Mouse (Mus musculus) midbrain, postnatal 0 days (tissue): ENCODE measurements around the gene Serpinb6b. TPM values are rescaled to one million over a fixed set of nuclear protein-coding genes. Genes with fewer than 3 reads are reported as not detected.
A peak's percentile ranks its signal among the peaks of the same experiment; 100 is the strongest.

Experiments
- ATAC-seq: fragments of 200-750 bp; cut with Nextera tagmentation; 2 replicates; pipeline ENCODE4 v1.8.0; 2017; ENCODE audit warnings: moderate number of reproducible peaks, mild to moderate bottlenecking, moderate TSS enrichment, moderate library complexity; ENCODE audit not compliant: low FRiP score
- DNase-seq: peaks from one replicate; pipeline ENCODE4 v3.0.0-alpha.2; 2015; ENCODE audit warnings: low spot score
- H3K27ac ChIP-seq: fragments of 300-500 bp; sonication (generic); 2 replicates; pipeline ENCODE4 v1.5.1; 2014; ENCODE audit warnings: low read depth, mild to moderate bottlenecking, low read length, mixed read lengths
- H3K27me3 ChIP-seq: fragments of 300-500 bp; sonication (generic); 2 replicates; pipeline ENCODE4 v1.6.1; 2014; ENCODE audit warnings: low read length, control low read depth, mixed read lengths; ENCODE audit not compliant: insufficient read depth
- H3K36me3 ChIP-seq: fragments of 300-500 bp; sonication (generic); 2 replicates; pipeline ENCODE4 v1.6.1; 2014; ENCODE audit warnings: low read length, control low read depth, mixed read lengths; ENCODE audit not compliant: insufficient read depth
- H3K4me1 ChIP-seq: fragments of 300-500 bp; sonication (generic); 2 replicates; pipeline ENCODE4 v1.6.1; 2014; ENCODE audit warnings: mild to moderate bottlenecking, control low read depth, antibody characterized with exemption, low read length, mixed read lengths; ENCODE audit not compliant: insufficient read depth
- H3K4me2 ChIP-seq: fragments of 300-500 bp; sonication (generic); 2 replicates; pipeline ENCODE4 v1.6.1; 2014; ENCODE audit warnings: low read depth, mild to moderate bottlenecking, low read length, mixed read lengths; ENCODE audit not compliant: poor library complexity, severe bottlenecking
- H3K4me3 ChIP-seq: fragments of 300-500 bp; sonication (generic); 2 replicates; pipeline ENCODE4 v1.5.1; 2014; ENCODE audit warnings: low read depth, mild to moderate bottlenecking, low read length, moderate library complexity
- H3K9ac ChIP-seq: fragments of 300-500 bp; sonication (generic); replicated peaks from 2 replicates; pipeline ENCODE4 v1.6.1; 2014; ENCODE audit warnings: mild to moderate bottlenecking, low read length, moderate library complexity, mixed read lengths; ENCODE audit not compliant: poor library complexity, severe bottlenecking
- H3K9me3 ChIP-seq: fragments of 300-500 bp; sonication (generic); 2 replicates; pipeline ENCODE4 v1.6.1; 2016; ENCODE audit warnings: low read length, control low read depth
- CTCF ChIP-seq: IDR thresholded peaks from 2 replicates; pipeline ENCODE4 v1.5.1; 2016; ENCODE audit warnings: antibody characterized with exemption, mild to moderate bottlenecking
- WGBS: fragments of 180-500 bp; shearing (Covaris S2); extraction: QIAGEN DNeasy Blood & Tissue Kit; methylation state at CpG from one replicate; pipeline ENCODE4 v1.1.7; 2014; 5-methylcytosine and 5-hydroxymethylcytosine counted together
- polyA plus RNA-seq: library from polyadenylated mRNA; unstranded; fragments of >200 nt; fragmentation: Nextera tagmentation; extraction: Ambion mirVana; gene quantifications from 2 replicates; pipeline ENCODE4 v1.2.1, GENCODE M21; 2015
- total RNA-seq: library from RNA; depleted of rRNA; stranded (reverse); fragments of >200 nt; gene quantifications from 2 replicates; pipeline ENCODE4 v1.2.3, GENCODE M21; 2014; rRNA removed

Gene Serpinb6b
- 1.4 and 3.1 TPM in 2 replicates for total RNA-seq
- polyA plus RNA-seq: 2.5 and 3.1 TPM in 2 replicates

DNA sequence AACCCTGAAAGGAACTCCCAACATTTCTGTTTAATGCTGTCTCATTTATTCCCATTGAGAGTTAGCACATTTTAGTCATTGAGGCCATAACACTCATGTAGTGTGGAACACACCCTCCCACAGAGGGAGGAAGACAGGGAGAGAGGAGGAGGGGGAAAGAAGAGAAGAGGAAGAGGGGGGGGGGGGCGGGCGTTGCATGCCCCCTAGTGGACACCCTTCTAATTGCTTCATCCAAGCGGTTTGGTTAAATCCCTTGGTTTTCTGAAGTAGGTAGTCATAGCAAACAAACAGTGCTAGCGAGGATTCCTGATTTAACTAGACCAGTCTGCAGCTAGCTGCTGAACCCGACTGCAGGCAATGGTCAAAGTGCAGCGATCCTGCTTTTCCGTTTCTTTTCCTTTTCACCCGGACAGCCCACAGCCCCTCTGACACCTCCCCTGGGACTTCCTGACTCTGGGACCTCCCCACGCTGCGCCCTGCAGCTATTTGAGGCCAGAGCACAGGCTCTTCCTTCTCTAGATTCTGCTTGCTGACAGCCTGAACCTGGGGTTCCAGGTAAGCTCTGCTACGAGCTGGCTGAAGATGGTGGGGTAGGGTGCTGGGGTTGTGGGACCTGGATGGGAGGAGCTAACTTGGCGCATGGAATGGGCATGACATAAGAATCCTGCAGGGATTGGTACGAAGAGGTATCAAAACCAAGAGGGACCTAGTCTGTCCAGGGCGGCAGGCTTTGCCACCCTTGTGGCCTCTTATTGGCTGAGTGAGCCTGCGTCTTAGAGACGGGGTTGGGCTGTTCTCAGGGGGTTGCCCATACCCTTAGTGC lies at the start of gene Serpinb6b:
Gene Serpinb6b, plus strand, starts transcription at position 221 of the 823 bp plus-strand sequence.
- peak; percentile 42 for TF ChIP-seq CTCF
- peak; percentile 2; the same call in 1 of the 2 replicates for ATAC-seq
- DNase-seq: no peak
- H3K9ac ChIP-seq: no peak within 1 kb of the TSS; the same call in 1 of the 2 replicates
- H3K9me3 ChIP-seq: no peaks in the 10 kb centered on the region
- no peaks in the 10 kb centered on the region for H3K27me3 ChIP-seq
- H3K27ac ChIP-seq: no peak within 1 kb of the TSS
- 48% methylated on average over 14 of the region's 16 CpGs for WGBS
- H3K4me2 ChIP-seq: peak within 1 kb of the TSS; percentile 44
- no peaks in the 10 kb centered on the region for H3K4me1 ChIP-seq
- peak within 1 kb of the TSS; percentile 19; the same call in 1 of the 2 replicates for H3K4me3 ChIP-seq
- H3K36me3 ChIP-seq: no peaks in the 10 kb centered on the region

DNA sequence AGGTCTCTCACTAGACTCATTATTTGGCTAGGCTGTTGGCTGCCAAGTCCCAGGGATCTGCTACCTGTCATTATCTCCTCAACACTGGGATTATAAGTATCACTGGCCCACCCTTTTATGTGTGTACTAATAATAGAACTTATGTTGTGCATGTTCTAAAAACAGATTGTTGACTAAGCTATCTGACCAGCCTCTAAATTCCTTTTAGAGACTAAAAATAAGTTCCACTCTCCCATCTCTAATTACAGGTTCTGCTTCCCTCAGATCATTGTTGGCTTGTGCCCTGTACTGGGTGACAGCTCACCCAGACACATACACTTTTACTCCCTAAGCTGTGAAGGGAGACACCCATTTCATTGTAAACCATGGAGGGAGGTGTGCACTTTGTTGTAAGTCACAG lies 42.4 kb upstream of the Serpinb6b start:
- Histone ChIP-seq H3K36me3 (no peaks in the 10 kb centered on the region), H3K9me3 (no peaks in the 10 kb centered on the region), H3K4me2 (no peak overlapping the region), H3K4me3 (no peak overlapping the region), H3K27me3 (no peaks in the 10 kb centered on the region), H3K9ac (no peak overlapping the region), H3K27ac (no peak overlapping the region), H3K4me1 (no peaks in the 10 kb centered on the region)
- DNase-seq (no peak), ATAC-seq (no peak)
- no peak for TF ChIP-seq CTCF

DNA sequence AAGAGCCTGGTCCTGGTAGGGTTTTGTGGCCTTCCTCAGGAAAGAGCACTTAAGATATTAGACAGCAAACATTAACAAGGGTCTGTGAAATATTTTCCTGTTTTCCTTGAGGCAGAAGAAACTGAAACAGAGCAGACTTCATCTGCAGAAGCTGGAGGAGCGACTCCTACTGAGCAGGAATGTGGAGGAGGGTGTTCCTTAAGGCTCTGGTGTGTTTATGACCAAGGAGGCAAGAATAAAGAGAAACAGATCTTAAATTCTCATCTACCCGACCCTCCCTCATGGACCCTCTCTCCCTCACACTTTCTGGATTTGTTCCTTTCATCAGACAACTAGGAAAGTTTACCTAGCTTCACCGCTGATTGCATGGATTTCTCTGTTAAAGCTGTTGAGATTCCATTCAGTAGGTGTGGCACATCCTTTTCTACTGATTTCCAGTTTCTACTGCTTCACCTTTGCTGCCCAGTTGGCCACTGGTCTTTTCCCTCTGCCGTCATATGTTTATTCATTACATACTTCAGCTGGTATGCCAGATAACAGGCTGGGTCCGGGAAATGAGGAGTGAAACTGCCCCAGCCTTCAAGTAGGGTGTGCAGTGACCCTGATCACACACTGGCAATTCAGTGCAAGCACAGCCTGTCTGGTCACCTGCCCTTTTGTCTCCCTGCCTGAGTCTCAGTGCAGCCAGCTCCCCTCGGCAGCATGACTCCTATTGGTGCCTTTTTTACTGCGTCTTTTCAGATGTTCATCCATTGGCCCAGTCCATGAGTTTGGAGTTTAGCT lies 40.2 kb upstream of the Serpinb6b start:
- H3K9ac ChIP-seq: no peak overlapping the region
- no peak overlapping the region for H3K4me3 ChIP-seq
- TF ChIP-seq CTCF: no peak
- no peak overlapping the region for H3K27ac ChIP-seq
- 58% methylated on average over 7 of the region's 7 CpGs for WGBS
- no peaks in the 10 kb centered on the region for H3K36me3 ChIP-seq
- no peaks in the 10 kb centered on the region for H3K27me3 ChIP-seq
- ATAC-seq: no peak
- H3K4me1 ChIP-seq: no peaks in the 10 kb centered on the region
- H3K4me2 ChIP-seq: no peak overlapping the region
- no peak for DNase-seq
- no peaks in the 10 kb centered on the region for H3K9me3 ChIP-seq

DNA sequence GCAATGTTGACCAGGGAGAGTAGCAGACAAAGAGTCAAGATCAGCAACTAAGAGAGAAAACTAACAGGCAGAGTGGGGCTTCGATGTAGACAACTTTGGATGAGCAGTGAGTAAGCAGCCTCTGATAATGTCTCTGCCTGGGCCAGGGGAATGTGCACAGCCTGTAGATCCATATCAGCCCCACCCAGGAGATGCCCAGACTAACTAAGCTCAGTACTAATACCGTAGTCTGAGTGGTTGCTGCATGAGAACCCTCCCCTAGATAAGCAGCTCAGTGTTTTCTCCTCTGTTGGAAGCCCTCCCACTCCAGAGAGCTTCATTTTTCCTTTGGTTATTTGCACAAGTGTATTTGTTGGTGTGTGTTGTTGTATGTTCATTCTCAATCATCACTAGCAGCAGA lies 38.3 kb upstream of the Serpinb6b start:
- DNase-seq (no peak), ATAC-seq (no peak)
- no peaks in the 10 kb centered on the region for H3K4me1 ChIP-seq
- H3K36me3 ChIP-seq: no peaks in the 10 kb centered on the region
- H3K9me3 ChIP-seq: no peaks in the 10 kb centered on the region
- no peak overlapping the region for H3K4me3 ChIP-seq
- 94% methylated on average over 2 of the region's 2 CpGs for WGBS
- no peaks in the 10 kb centered on the region for H3K27me3 ChIP-seq
- no peak overlapping the region for H3K9ac ChIP-seq
- H3K27ac ChIP-seq: no peak overlapping the region
- TF ChIP-seq CTCF: no peak
- H3K4me2 ChIP-seq: no peak overlapping the region

DNA sequence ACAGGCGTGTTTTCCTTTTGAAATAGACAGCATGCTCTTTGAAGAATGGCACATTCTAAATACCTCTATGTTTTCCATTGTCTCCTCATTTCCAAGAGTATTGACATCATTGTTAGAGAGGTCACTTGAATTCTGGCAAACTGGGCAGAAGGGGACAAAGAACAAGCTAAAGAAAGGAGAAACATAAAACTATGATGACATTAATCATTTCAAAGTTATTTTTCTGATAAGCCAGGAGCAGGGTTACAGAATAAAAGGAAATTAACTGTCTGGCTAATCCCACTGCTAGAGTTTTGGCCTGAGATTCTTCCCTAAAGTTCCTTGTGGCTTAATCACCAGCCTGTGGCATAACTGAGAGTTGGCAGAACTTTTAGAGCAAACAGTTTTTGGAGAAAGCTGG lies 37.8 kb upstream of the Serpinb6b start:
- ATAC-seq (no peak), DNase-seq (no peak)
- TF ChIP-seq CTCF: no peak
- Histone ChIP-seq H3K27ac (no peak overlapping the region), H3K36me3 (no peaks in the 10 kb centered on the region), H3K4me2 (no peak overlapping the region), H3K9me3 (no peaks in the 10 kb centered on the region), H3K4me3 (no peak overlapping the region), H3K9ac (no peak overlapping the region), H3K4me1 (no peaks in the 10 kb centered on the region), H3K27me3 (no peaks in the 10 kb centered on the region)
- WGBS: 35% methylated on average over 1 of the region's 1 CpGs
